In the genomic region with DNA sequence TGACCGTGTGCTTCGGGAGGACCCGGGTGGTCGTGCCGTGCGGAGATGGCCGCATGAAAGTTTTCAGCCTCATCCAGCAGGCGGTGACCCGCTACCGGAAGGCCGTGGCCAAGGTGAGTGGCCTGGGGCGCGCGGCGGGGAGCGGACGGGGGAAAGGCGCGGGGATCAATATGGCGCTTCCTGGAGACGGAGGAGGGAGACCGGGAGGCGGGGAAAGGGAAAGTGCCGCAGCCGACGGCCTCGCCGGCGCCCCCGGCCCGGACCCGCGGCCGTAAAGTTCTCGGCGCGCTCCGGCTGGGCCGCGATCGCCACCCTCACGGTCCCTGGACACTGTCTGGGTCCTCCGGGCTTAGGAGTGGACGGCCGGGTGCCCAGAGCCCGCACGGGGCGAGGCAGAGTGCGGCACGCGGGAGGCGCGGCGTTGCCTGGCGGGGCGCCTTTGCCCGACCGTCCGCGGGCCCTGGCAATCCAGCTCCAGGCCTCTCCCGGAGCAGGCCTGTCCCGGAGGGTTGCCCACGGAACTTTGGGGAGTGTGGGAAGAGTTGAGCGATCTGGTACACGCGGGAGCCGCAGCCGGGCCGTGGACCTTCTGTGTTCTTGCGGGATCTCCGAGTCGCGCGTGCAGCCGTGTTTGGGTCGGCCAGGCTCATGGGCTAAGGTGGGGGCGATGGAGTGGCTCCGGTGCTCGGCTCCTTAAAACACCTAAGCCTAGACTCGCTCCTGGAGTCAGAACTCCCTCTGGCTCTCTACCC, we compare ENCODE assay signal across 8 mouse cellular contexts. TPM values are rescaled to one million over a fixed set of nuclear protein-coding genes. Genes with fewer than 3 reads are reported as not detected.
DNase-seq lines count a peak whose midpoint lies in the region; ATAC-seq lines count a peak whose summit lies in the region.

No protein-coding gene starts in this region.

- WGBS in embryonic facial prominence, embryonic 15.5 days: under 1% methylated on average over 72 of the region's 80 CpGs
- WGBS in heart, embryonic 11.5 days (ENCODE audit: insufficient replicate concordance): under 1% methylated on average over 68 of the region's 80 CpGs
- under 1% methylated on average over 76 of the region's 80 CpGs for WGBS in kidney, embryonic 14.5 days
- WGBS in liver, embryonic 15.5 days (ENCODE audit: insufficient replicate concordance): 1% methylated on average over 78 of the region's 80 CpGs
- under 1% methylated on average over 72 of the region's 80 CpGs for WGBS in neural tube, embryonic 15.5 days

- H3K36me3 ChIP-seq in embryonic facial prominence, embryonic 15.5 days: no peaks in the 10 kb centered on the region
- H3K36me3 ChIP-seq in heart, embryonic 11.5 days (ENCODE audit: control insufficient read depth, insufficient read depth, low read length): no peaks in the 10 kb centered on the region
- H3K36me3 ChIP-seq in kidney, embryonic 14.5 days (ENCODE audit: control insufficient read depth, insufficient read depth, low read length): no peaks in the 10 kb centered on the region
- H3K36me3 ChIP-seq in liver, embryonic 15.5 days (replicated peaks): no peaks in the 10 kb centered on the region
- no peaks in the 10 kb centered on the region for H3K36me3 ChIP-seq in neural tube, embryonic 15.5 days

- peak overlapping the region; percentile 67 for H3K4me2 ChIP-seq in embryonic facial prominence, embryonic 15.5 days (replicated peaks)
- peak overlapping the region; percentile 69 for H3K4me2 ChIP-seq in heart, embryonic 11.5 days
- peak overlapping the region; percentile 75 for H3K4me2 ChIP-seq in kidney, embryonic 14.5 days (replicated peaks; ENCODE audit: low read depth, low read length)
- peak overlapping the region; percentile 52 for H3K4me2 ChIP-seq in liver, embryonic 15.5 days
- H3K4me2 ChIP-seq in neural tube, embryonic 15.5 days: peak overlapping the region; percentile 64

- H3K4me3 ChIP-seq in embryonic facial prominence, embryonic 15.5 days (replicated peaks): peak overlapping the region; percentile 84
- H3K4me3 ChIP-seq in heart, embryonic 11.5 days (ENCODE audit: low read depth, low read length): peak overlapping the region; percentile 83
- peak overlapping the region; percentile 96 for H3K4me3 ChIP-seq in kidney, embryonic 14.5 days (ENCODE audit: low read length)
- peak overlapping the region; percentile 59 for H3K4me3 ChIP-seq in liver, embryonic 15.5 days (replicated peaks)
- peak overlapping the region; percentile 80 for H3K4me3 ChIP-seq in neural tube, embryonic 15.5 days (replicated peaks)

- no peaks in the 10 kb centered on the region for H3K27me3 ChIP-seq in embryonic facial prominence, embryonic 15.5 days
- no peaks in the 10 kb centered on the region for H3K27me3 ChIP-seq in heart, embryonic 11.5 days (ENCODE audit: control insufficient read depth, insufficient read depth, low read length)
- no peaks in the 10 kb centered on the region for H3K27me3 ChIP-seq in kidney, embryonic 14.5 days (ENCODE audit: control insufficient read depth, insufficient read depth, low read length)
- peaks cover 61% of the 10 kb centered on the region for H3K27me3 ChIP-seq in liver, embryonic 15.5 days
- no peaks in the 10 kb centered on the region for H3K27me3 ChIP-seq in neural tube, embryonic 15.5 days (replicated peaks)

- H3K9me3 ChIP-seq in embryonic facial prominence, embryonic 15.5 days (replicated peaks): no peaks in the 10 kb centered on the region
- no peaks in the 10 kb centered on the region for H3K9me3 ChIP-seq in heart, embryonic 11.5 days (replicated peaks; ENCODE audit: control insufficient read depth, low read length)
- no peaks in the 10 kb centered on the region for H3K9me3 ChIP-seq in kidney, embryonic 14.5 days (ENCODE audit: control insufficient read depth, low read length)
- no peaks in the 10 kb centered on the region for H3K9me3 ChIP-seq in liver, embryonic 15.5 days (replicated peaks)
- H3K9me3 ChIP-seq in neural tube, embryonic 15.5 days (replicated peaks): no peaks in the 10 kb centered on the region

- peak overlapping the region; percentile 97 for H3K27ac ChIP-seq in embryonic facial prominence, embryonic 15.5 days (replicated peaks)
- peak overlapping the region; percentile 97 for H3K27ac ChIP-seq in heart, embryonic 11.5 days (ENCODE audit: low read depth, low read length)
- H3K27ac ChIP-seq in kidney, embryonic 14.5 days (ENCODE audit: low read depth, low read length): peak overlapping the region; percentile 98
- peak overlapping the region; percentile 71 for H3K27ac ChIP-seq in liver, embryonic 15.5 days (replicated peaks)
- peak overlapping the region; percentile 92 for H3K27ac ChIP-seq in neural tube, embryonic 15.5 days (replicated peaks)

- peak overlapping the region; percentile 87 for H3K9ac ChIP-seq in embryonic facial prominence, embryonic 15.5 days
- peak overlapping the region; percentile 96 for H3K9ac ChIP-seq in heart, embryonic 11.5 days (ENCODE audit: low read depth, low read length)
- peak overlapping the region; percentile 98 for H3K9ac ChIP-seq in kidney, embryonic 14.5 days (ENCODE audit: low read depth, low read length)
- H3K9ac ChIP-seq in liver, embryonic 15.5 days: peak overlapping the region; percentile 53
- peak overlapping the region; percentile 84 for H3K9ac ChIP-seq in neural tube, embryonic 15.5 days (replicated peaks)

- ATAC-seq in embryonic facial prominence, embryonic 15.5 days (ENCODE audit: insufficient number of reproducible peaks, low FRiP score, low TSS enrichment, low read depth): peak; percentile 51
- ATAC-seq in heart, embryonic 11.5 days (replicated peaks; ENCODE audit: insufficient number of reproducible peaks, low FRiP score, low TSS enrichment): peak; percentile 56
- peak; percentile 67 for ATAC-seq in kidney, embryonic 14.5 days (ENCODE audit: low FRiP score, low TSS enrichment)
- peak; percentile 38 for ATAC-seq in liver, embryonic 15.5 days (ENCODE audit: insufficient read depth)
- ATAC-seq in neural tube, embryonic 15.5 days (ENCODE audit: low FRiP score): peak; percentile 62

- H3K4me1 ChIP-seq in embryonic facial prominence, embryonic 15.5 days: peaks cover 46% of the 10 kb centered on the region
- peaks cover 32% of the 10 kb centered on the region for H3K4me1 ChIP-seq in heart, embryonic 11.5 days (ENCODE audit: control insufficient read depth, insufficient read depth, low read length)
- peaks cover 17% of the 10 kb centered on the region; the same call in 1 of the 2 replicates for H3K4me1 ChIP-seq in kidney, embryonic 14.5 days (ENCODE audit: control insufficient read depth, insufficient read depth, low read length)
- H3K4me1 ChIP-seq in liver, embryonic 15.5 days (replicated peaks): peaks cover 13% of the 10 kb centered on the region; the same call in 1 of the 2 replicates
- peaks cover 32% of the 10 kb centered on the region for H3K4me1 ChIP-seq in neural tube, embryonic 15.5 days

- DNase-seq in 3T3-L1 (ENCODE audit: low read depth, low spot score): peak; percentile 29
- DNase-seq in adrenal gland, postnatal 4 days (ENCODE audit: low spot score in 2 of 2): peak; percentile 30 to 45
- peak; percentile 45 to 54 for DNase-seq in urinary bladder, postnatal 36 days (ENCODE audit: low spot score in 2 of 2)

RNA-seq across cellular contexts. Expression of a gene that starts 0.8 kb away (rescaled TPM):
- total RNA-seq in adrenal gland, postnatal 4 days (2021): 10 to 100 TPM; 54.0 to 58.1 TPM
- 38.1 and 38.3 TPM in 2 replicates for polyA plus RNA-seq in embryonic facial prominence, embryonic 15.5 days (2015; fragmentation: Nextera tagmentation; extraction: Ambion mirVana)
- polyA plus RNA-seq in heart, embryonic 11.5 days (2014; fragmentation: Nextera tagmentation; extraction: Ambion mirVana): 23.3 and 24.0 TPM in 2 replicates
- polyA plus RNA-seq in kidney, embryonic 14.5 days (2014; fragmentation: Nextera tagmentation; extraction: Ambion mirVana): 20.1 and 36.9 TPM in 2 replicates
- 6.3 and 7.6 TPM in 2 replicates for polyA plus RNA-seq in liver, embryonic 15.5 days (2015; fragmentation: Nextera tagmentation; extraction: Ambion mirVana)
- 16.1 and 17.0 TPM in 2 replicates for polyA plus RNA-seq in neural tube, embryonic 15.5 days (2015; fragmentation: Nextera tagmentation; extraction: Ambion mirVana)

Comparison
In these comparisons a context has a peak if more than half of its experiments do, and no peak if none do; other contexts are left out.
1. Peak in every context shown above with its lines: DNase-seq, ATAC-seq, H3K4me3 ChIP-seq and H3K27ac ChIP-seq.